Mouse (Mus musculus) spleen, embryonic (tissue): ENCODE data around the gene Abcb9.

Experiments
- CTCF ChIA-PET: fragments of 350-600 bp; sonication (Branson Sonifier 250); formaldehyde crosslinking; loops from one replicate; lab custom pipeline; 2022; lab: Charles Lee

Abcb9 gene

GRCm38 (mm10) chr5:124035406-124035805, 60.2 kb downstream of the Abcb9 start:
- CTCF ChIA-PET, result interaction anchor here (0.7 kb wide), 1 partner anchor 35 kb away, joined by 12 read pairs; no protein-coding TSS in a partner anchor

GRCm38 (mm10) chr5:124034471-124034870, 61.1 kb downstream of the Abcb9 start:
- CTCF ChIA-PET, result no interaction called here

GRCm38 (mm10) chr5:124032001-124032508, 63.5 kb downstream of the Abcb9 start, which contains the start of gene Vps37b:
Gene Vps37b, minus strand, starts transcription at chr5:124032270.
- CTCF ChIA-PET, result interaction anchor here (0.6 kb wide), 1 partner anchor 18 kb away, joined by 4 read pairs; no protein-coding TSS in a partner anchor

- CTCF ChIA-PET, result interaction anchor here (0.6 to 1.3 kb wide), 4 partner anchors 12 to 54 kb away, joined by 3 to 17 read pairs (median 4); no protein-coding TSS in a partner anchor
Observed at GRCm38 (mm10) chr5:124031068-124031955, 64.3 kb downstream of the Abcb9 start.

GRCm38 (mm10) chr5:124030386-124031067, 65.1 kb downstream of the Abcb9 start:
- CTCF ChIA-PET, result interaction anchor here (0.7 to 1.3 kb wide), 2 partner anchors 11 to 17 kb away, joined by 3 to 17 read pairs; no protein-coding TSS in a partner anchor

GRCm38 (mm10) chr5:124029220-124030035, 66.2 kb downstream of the Abcb9 start:
- CTCF ChIA-PET, result no interaction called here

- CTCF ChIA-PET, result no interaction called here
Observed at GRCm38 (mm10) chr5:124028680-124029079, 66.9 kb downstream of the Abcb9 start.

- CTCF ChIA-PET, result interaction anchor here (0.7 kb wide), 1 partner anchor 14 kb away, joined by 3 read pairs; no protein-coding TSS in a partner anchor
Observed at GRCm38 (mm10) chr5:124027702-124028470, 67.7 kb downstream of the Abcb9 start.

GRCm38 (mm10) chr5:124026568-124026967, 69.0 kb downstream of the Abcb9 start:
- CTCF ChIA-PET, result no interaction called here

- CTCF ChIA-PET, result interaction anchor here (1.1 kb wide), 1 partner anchor 51 kb away, joined by 3 read pairs; no protein-coding TSS in a partner anchor
Observed at GRCm38 (mm10) chr5:124025587-124026441, 69.8 kb downstream of the Abcb9 start.

GRCm38 (mm10) chr5:124025146-124025545, 70.5 kb downstream of the Abcb9 start:
- CTCF ChIA-PET, result interaction anchor here (0.6 to 1.1 kb wide), 2 partner anchors 13 to 52 kb away, joined by 3 to 16 read pairs; no protein-coding TSS in a partner anchor

GRCm38 (mm10) chr5:124024677-124025076, 70.9 kb downstream of the Abcb9 start:
- CTCF ChIA-PET, result interaction anchor here (0.6 to 1.3 kb wide), 2 partner anchors 10 to 14 kb away, joined by 5 to 16 read pairs; no protein-coding TSS in a partner anchor

GRCm38 (mm10) chr5:124022365-124022764, 73.2 kb downstream of the Abcb9 start:
- CTCF ChIA-PET, result interaction anchor here (0.6 to 1.4 kb wide), 2 partner anchors 11 to 346 kb away, joined by 4 to 5 read pairs; no protein-coding TSS in a partner anchor

- CTCF ChIA-PET, result interaction anchor here (0.6 to 1.4 kb wide), 3 partner anchors 10 to 346 kb away, joined by 3 to 5 read pairs (median 4); no protein-coding TSS in a partner anchor
Observed at GRCm38 (mm10) chr5:124021701-124022100, 73.9 kb downstream of the Abcb9 start.

- CTCF ChIA-PET, result interaction anchor here (0.7 to 1.4 kb wide), 2 partner anchors 10 to 15 kb away, joined by 3 to 5 read pairs; no protein-coding TSS in a partner anchor
Observed at GRCm38 (mm10) chr5:124021148-124021547, 74.5 kb downstream of the Abcb9 start.

- CTCF ChIA-PET, result interaction anchor here (1.2 to 1.3 kb wide), 2 partner anchors 11 to 21 kb away, joined by 3 read pairs; no protein-coding TSS in a partner anchor
Observed at GRCm38 (mm10) chr5:124019348-124020216, 76.0 kb downstream of the Abcb9 start.

GRCm38 (mm10) chr5:124018651-124019050, 76.9 kb downstream of the Abcb9 start:
- CTCF ChIA-PET, result interaction anchor here (1.2 to 1.9 kb wide), 3 partner anchors 12 to 20 kb away, joined by 3 to 4 read pairs (median 3); no protein-coding TSS in a partner anchor
